Mouse (Mus musculus) hindbrain, embryonic 15.5 days (tissue): ENCODE measurements at regions not wholly inside any gene's neighbourhood (a gene's known extent, or its start where the extent isn't known, plus 50 kb on each side); places are given as distances from the start of the nearest gene placed in this dataset.

Source experiments
- ATAC-seq: fragments of 200-750 bp; cut with Nextera tagmentation; 2 replicates; pipeline ENCODE4 v1.8.0; 2017; ENCODE audit warnings: low read depth, moderate number of reproducible peaks, moderate TSS enrichment; ENCODE audit not compliant: low FRiP score
- H3K27ac ChIP-seq: fragments of 300-500 bp; sonication (generic); replicated peaks from 2 replicates; pipeline ENCODE4 v1.5.1; 2015; ENCODE audit warnings: mild to moderate bottlenecking, inconsistent platforms
- H3K27me3 ChIP-seq: fragments of 300-500 bp; sonication (generic); 2 replicates; pipeline ENCODE4 v1.6.1; 2015; ENCODE audit warnings: control low read depth, inconsistent platforms
- H3K36me3 ChIP-seq: fragments of 300-500 bp; sonication (generic); 2 replicates; pipeline ENCODE4 v1.6.1; 2015; ENCODE audit warnings: control low read depth, inconsistent platforms
- H3K4me1 ChIP-seq: fragments of 300-500 bp; sonication (generic); replicated peaks from 2 replicates; pipeline ENCODE4 v1.6.1; 2015; ENCODE audit warnings: control low read depth, inconsistent platforms
- H3K4me2 ChIP-seq: fragments of 300-500 bp; sonication (generic); 2 replicates; pipeline ENCODE4 v1.6.1; 2015; ENCODE audit warnings: moderate library complexity, mild to moderate bottlenecking, inconsistent platforms
- H3K4me3 ChIP-seq: fragments of 300-500 bp; sonication (generic); 2 replicates; pipeline ENCODE4 v1.5.1; 2015; ENCODE audit warnings: mild to moderate bottlenecking, inconsistent platforms
- H3K9ac ChIP-seq: fragments of 300-500 bp; sonication (generic); 2 replicates; pipeline ENCODE4 v1.6.1; 2015; ENCODE audit warnings: inconsistent platforms
- H3K9me3 ChIP-seq: fragments of 300-500 bp; sonication (generic); 2 replicates; pipeline ENCODE4 v1.6.1; 2016; ENCODE audit warnings: control low read depth, inconsistent platforms
- WGBS: fragments of 180-500 bp; shearing (Covaris S2); methylation state at CpG from one replicate; pipeline ENCODE4 v1.1.7; 2015; 5-methylcytosine and 5-hydroxymethylcytosine counted together

DNA sequence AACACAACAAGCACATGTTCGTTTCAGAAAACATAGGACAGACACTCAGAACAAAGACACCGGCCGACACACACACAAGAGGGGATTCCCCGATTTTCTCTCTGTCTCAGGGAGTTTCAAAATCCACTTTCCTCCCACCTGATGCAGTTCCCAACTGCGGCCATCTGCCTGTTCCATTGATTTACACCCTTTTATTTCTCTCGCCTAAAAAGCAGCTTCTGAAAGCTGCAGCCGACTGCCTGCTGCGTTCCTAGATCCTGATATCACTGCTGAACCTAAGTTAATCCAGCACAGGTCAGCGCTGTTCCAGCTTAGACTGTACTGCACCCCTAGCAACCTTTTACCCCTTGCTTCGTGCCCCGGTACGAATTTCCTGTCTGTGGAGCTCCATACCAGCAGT lies 237.0 kb downstream of the Impad1 start:
- no peaks in the 10 kb centered on the region for H3K27me3 ChIP-seq
- no peak for ATAC-seq
- H3K9ac ChIP-seq, result no peak overlapping the region
- no peak overlapping the region for H3K4me3 ChIP-seq
- no peaks in the 10 kb centered on the region for H3K4me1 ChIP-seq
- 80% methylated on average over 12 of the region's 12 CpGs for WGBS
- no peak overlapping the region for H3K27ac ChIP-seq
- H3K4me2 ChIP-seq, result no peak overlapping the region
- H3K36me3 ChIP-seq, result no peaks in the 10 kb centered on the region
- H3K9me3 ChIP-seq, result no peaks in the 10 kb centered on the region

DNA sequence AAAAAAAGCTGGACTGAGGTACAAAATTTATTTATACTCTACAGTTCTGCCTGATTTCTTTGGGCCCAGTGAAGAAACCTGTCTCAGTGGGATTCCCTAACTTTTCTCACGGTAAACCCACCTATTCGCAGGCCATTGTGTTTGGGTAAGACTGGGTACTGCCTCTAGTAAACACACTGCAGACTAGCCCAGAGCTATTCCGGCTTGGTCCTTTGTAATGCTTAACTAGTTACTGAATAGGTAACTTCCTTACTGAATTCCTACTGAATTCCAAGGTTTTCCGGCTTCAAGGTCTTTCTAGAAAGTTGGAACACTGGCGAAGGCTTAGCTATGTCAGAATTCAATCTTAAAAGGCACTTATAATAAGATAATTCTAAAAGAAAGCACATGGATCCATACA lies 242.9 kb downstream of the Impad1 start:
- no peak for ATAC-seq
- Histone ChIP-seq H3K27ac (no peak overlapping the region), H3K4me1 (no peaks in the 10 kb centered on the region), H3K4me3 (no peak overlapping the region), H3K9me3 (no peaks in the 10 kb centered on the region), H3K4me2 (no peak overlapping the region), H3K9ac (no peak overlapping the region), H3K27me3 (no peaks in the 10 kb centered on the region), H3K36me3 (no peaks in the 10 kb centered on the region)
- WGBS, result 81% methylated on average over 5 of the region's 5 CpGs

DNA sequence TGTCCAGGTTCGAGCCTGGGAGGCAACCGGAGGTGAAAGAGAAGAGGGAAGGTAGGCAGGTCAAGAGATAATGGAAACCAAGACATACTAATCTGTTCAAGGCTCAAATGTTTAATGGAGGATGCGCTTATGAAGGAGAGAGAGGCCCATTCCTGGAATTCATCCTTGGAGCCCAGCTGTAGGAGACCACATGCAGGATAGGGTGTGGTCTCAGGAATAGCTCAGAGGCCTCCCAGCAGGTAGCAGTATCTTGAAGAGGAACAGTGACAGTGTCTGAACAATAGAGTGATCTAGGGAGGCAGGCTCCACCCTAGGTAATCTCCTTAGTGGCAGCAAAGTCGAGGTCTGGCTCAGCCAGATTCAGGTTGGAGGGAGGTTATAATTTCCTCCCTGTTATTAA lies 243.3 kb downstream of the Impad1 start:
- no peak for ATAC-seq
- H3K27me3 ChIP-seq, result no peaks in the 10 kb centered on the region
- no peaks in the 10 kb centered on the region for H3K9me3 ChIP-seq
- H3K4me2 ChIP-seq, result no peak overlapping the region
- no peak overlapping the region for H3K27ac ChIP-seq
- H3K4me1 ChIP-seq, result no peaks in the 10 kb centered on the region
- 84% methylated on average over 4 of the region's 4 CpGs for WGBS
- no peak overlapping the region for H3K9ac ChIP-seq
- H3K4me3 ChIP-seq, result no peak overlapping the region
- H3K36me3 ChIP-seq, result no peaks in the 10 kb centered on the region

DNA sequence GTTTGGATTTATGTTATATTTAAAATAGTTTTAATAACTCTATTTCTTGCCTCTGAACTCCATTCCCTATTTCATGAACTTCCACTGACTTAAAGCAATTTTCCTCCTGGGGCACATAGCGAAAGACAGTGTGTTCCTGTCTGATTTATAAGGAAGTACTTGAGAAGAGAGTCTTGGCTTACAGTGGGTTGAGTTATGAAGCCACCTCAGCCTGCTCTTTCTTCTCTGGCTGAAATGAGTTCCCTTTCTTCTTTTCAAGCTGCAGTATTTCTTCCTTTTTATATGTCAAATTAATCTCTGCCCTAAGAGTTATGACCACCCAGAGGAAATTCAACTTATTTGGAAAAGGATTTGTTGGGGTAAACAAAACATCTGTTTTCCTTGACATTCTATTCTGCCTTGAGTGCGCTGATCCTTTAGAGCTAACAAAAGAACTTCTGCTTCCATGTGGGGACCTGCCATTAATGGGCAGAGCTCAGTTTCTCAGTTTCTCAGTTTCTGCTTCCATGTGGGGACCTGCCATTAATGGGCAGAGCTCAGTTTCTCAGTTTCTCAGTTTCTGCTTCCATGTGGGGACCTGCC lies 255.9 kb downstream of the Impad1 start:
- Histone ChIP-seq H3K9me3 (no peaks in the 10 kb centered on the region), H3K4me3 (no peak overlapping the region), H3K4me2 (no peak overlapping the region), H3K27ac (no peak overlapping the region), H3K4me1 (no peaks in the 10 kb centered on the region), H3K36me3 (no peaks in the 10 kb centered on the region), H3K27me3 (no peaks in the 10 kb centered on the region), H3K9ac (no peak overlapping the region)
- no peak for ATAC-seq
- 80% methylated on average over 2 of the region's 2 CpGs for whole genome bisulfite sequencing

DNA sequence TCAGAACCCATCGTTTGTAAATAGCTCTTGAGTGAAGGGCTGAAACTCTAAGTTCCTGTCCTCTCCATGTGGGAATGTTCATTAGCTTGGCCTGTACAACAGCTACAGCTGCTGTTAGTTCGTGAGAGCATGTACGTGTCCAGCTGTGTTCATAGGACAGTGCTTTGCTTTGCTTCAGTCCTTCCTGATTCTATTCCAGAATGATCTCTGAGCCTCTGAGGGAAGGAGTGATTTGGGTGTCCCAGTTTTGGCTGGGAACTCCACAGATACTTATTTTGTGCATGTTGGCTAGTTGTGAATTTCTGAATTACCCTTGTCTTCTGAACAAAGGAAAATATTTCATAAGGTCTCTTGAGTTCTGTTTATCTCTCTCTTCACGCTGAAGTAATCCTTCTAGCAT lies 261.0 kb downstream of the Impad1 start:
- no peaks in the 10 kb centered on the region for H3K4me1 ChIP-seq
- no peak overlapping the region for H3K9ac ChIP-seq
- no peak overlapping the region for H3K27ac ChIP-seq
- ATAC-seq, result no peak
- H3K4me3 ChIP-seq, result no peak overlapping the region
- no peaks in the 10 kb centered on the region for H3K27me3 ChIP-seq
- no peaks in the 10 kb centered on the region for H3K9me3 ChIP-seq
- WGBS, result 83% methylated on average over 4 of the region's 4 CpGs
- H3K36me3 ChIP-seq, result no peaks in the 10 kb centered on the region
- H3K4me2 ChIP-seq, result no peak overlapping the region

DNA sequence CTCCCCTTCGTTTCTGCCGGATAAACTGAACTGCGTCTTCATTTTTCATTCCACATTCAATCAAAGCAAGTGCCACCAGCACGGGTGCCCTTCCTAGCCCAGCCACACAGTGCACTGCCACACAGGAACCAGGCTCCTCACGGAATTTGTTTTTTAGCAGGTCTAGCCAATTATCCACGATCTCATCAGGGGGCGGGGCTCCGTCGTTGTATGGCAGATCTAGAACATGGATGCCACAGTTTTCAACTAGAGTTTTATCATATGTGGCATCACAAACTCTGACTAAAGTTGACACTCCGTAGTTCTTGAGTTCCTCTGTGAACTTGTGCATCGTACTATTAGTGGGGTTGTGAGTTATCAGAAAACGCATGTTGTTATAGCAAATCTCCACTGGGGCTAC lies 264.8 kb downstream of the Impad1 start:
- no peak overlapping the region for H3K4me3 ChIP-seq
- H3K9ac ChIP-seq, result no peak overlapping the region
- WGBS, result 82% methylated on average over 12 of the region's 12 CpGs
- H3K4me1 ChIP-seq, result no peaks in the 10 kb centered on the region
- H3K9me3 ChIP-seq, result no peaks in the 10 kb centered on the region
- no peaks in the 10 kb centered on the region for H3K27me3 ChIP-seq
- no peak overlapping the region for H3K27ac ChIP-seq
- H3K4me2 ChIP-seq, result no peak overlapping the region
- H3K36me3 ChIP-seq, result no peaks in the 10 kb centered on the region
- ATAC-seq, result no peak

DNA sequence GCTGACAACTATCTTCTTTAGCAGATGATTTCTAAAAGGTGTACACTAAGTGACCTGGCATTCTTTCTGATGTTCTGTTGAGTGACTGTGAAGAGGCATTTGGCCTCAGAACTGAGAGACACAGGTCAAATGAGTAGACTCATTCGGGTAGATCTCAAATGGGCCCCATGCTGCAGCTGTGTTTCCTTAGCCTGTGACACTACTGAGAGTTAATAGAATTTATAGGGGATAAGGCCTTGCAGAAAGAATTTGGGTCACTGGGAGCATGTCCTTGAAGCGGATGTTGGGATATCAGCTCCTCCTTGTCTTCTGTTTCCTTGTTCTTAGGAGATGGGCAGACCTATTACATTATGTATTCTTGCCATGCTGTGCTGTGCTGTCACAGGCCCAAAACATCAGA lies 271.4 kb downstream of the Impad1 start:
- Histone ChIP-seq H3K27me3 (no peaks in the 10 kb centered on the region), H3K4me2 (no peak overlapping the region), H3K4me1 (no peaks in the 10 kb centered on the region), H3K4me3 (no peak overlapping the region), H3K36me3 (no peaks in the 10 kb centered on the region), H3K27ac (no peak overlapping the region), H3K9me3 (no peaks in the 10 kb centered on the region), H3K9ac (no peak overlapping the region)
- ATAC-seq, result no peak
- WGBS, result 80% methylated on average over 2 of the region's 2 CpGs

DNA sequence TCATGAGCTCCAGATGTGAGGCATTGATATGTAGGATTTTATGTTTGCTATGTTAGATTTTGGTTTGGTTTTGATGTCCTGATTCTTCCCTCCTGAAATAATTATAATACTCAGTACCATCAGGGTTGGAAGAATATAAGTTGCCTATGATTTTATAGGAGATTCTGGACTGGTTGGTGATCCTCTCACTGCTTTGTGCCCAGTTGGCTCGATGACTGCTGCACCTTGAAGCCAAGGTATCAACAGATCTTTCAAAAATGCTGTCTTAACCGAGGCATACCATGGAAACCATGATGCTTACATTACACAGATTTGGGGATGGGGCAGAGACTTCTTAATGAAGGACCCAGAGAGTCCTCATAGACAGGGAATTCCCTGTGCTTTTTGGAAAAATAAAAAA lies 274.4 kb downstream of the Impad1 start:
- H3K4me3 ChIP-seq, result no peak overlapping the region
- no peak overlapping the region for H3K9ac ChIP-seq
- 80% methylated on average over 2 of the region's 2 CpGs for WGBS
- H3K4me1 ChIP-seq, result no peaks in the 10 kb centered on the region
- H3K27ac ChIP-seq, result no peak overlapping the region
- H3K4me2 ChIP-seq, result no peak overlapping the region
- H3K9me3 ChIP-seq, result no peaks in the 10 kb centered on the region
- no peak for ATAC-seq
- H3K27me3 ChIP-seq, result no peaks in the 10 kb centered on the region
- no peaks in the 10 kb centered on the region for H3K36me3 ChIP-seq

DNA sequence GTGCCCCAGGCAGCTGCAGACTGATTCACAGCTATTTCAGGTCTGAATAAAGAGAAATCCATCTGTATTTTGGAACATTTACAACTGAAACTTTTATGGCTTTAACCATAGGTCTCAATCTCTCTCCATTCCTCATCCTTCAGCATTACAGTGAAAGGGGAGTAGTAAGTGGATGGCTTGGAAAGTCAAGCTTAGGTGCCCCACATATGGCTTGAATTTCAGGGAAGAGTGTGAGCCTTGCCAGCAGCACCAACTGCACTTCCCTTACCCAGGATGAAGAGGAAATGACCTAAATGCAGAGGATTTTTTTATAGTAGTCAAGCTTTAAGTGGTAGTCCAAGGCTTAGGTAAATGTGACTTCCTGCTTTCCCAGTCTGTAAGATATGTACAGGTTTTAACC lies 279.8 kb downstream of the Impad1 start:
- Histone ChIP-seq H3K4me2 (no peak overlapping the region), H3K4me1 (no peaks in the 10 kb centered on the region), H3K36me3 (no peaks in the 10 kb centered on the region), H3K9me3 (no peaks in the 10 kb centered on the region), H3K9ac (no peak overlapping the region), H3K4me3 (no peak overlapping the region), H3K27me3 (no peaks in the 10 kb centered on the region), H3K27ac (no peak overlapping the region)
- ATAC-seq, result no peak

DNA sequence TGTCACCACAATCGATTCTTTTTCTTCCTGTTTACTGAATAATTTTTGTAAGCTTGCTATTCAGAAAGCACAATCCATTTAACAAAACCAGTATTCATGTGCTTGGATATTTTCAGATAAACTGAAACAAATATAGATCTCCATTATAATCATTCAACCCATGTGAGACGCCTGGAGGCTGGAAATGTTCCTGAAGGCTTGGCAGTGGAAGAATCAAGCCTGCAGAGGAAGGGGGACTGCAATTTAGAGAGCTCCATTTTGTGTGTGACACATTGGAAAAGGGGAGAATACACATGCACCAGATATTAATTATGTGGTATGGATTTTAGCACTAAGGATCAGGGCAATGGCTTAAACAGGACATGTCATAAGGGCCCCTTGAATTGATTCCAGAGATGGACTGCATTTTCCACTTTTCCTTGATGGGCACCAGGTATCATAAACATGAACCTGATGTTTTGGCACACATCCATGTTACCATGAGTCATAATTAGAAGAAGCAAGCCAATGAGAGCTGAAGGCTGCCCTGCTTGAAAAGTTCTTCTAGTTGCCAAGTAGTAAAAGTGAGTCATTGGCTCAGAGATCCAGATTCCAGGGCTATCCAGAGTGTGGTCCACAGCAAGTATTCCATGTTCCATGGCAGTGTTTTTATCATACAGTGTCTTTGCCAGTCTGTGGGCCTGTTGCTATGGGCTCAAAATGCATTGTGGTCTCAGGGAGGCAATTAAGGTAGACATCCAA lies 282.8 kb downstream of the Impad1 start:
- Histone ChIP-seq H3K4me1 (no peaks in the 10 kb centered on the region), H3K36me3 (no peaks in the 10 kb centered on the region), H3K9ac (no peak overlapping the region), H3K9me3 (no peaks in the 10 kb centered on the region), H3K27me3 (no peaks in the 10 kb centered on the region), H3K4me2 (no peak overlapping the region), H3K4me3 (no peak overlapping the region), H3K27ac (no peak overlapping the region)
- ATAC-seq, result no peak
- WGBS, result 83% methylated on average over 2 of the region's 2 CpGs

DNA sequence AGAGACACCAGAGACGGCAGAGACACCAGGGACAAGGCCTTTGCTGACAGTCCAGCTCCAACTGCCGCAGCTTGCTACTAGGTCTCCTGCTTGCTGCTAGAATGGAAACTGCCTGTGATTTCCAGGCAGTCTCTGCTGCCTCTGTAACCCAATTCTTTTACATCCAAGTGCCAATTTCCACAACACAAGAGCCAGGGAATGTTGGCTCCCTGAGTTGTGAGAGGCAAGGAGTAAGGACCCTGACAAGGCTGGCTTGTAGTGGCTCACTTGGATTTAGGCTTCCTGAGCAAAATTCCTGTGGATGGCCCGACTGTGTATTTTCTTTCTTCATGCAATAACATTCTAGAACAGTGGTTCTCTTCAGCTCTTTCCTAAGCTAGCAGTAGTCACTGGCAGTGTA lies 283.9 kb downstream of the Impad1 start:
- no peaks in the 10 kb centered on the region for H3K4me1 ChIP-seq
- no peak for ATAC-seq
- H3K9me3 ChIP-seq, result no peaks in the 10 kb centered on the region
- no peaks in the 10 kb centered on the region for H3K36me3 ChIP-seq
- H3K27me3 ChIP-seq, result no peaks in the 10 kb centered on the region
- H3K9ac ChIP-seq, result no peak overlapping the region
- H3K4me2 ChIP-seq, result no peak overlapping the region
- WGBS, result 79% methylated on average over 3 of the region's 3 CpGs
- H3K4me3 ChIP-seq, result no peak overlapping the region
- H3K27ac ChIP-seq, result no peak overlapping the region

DNA sequence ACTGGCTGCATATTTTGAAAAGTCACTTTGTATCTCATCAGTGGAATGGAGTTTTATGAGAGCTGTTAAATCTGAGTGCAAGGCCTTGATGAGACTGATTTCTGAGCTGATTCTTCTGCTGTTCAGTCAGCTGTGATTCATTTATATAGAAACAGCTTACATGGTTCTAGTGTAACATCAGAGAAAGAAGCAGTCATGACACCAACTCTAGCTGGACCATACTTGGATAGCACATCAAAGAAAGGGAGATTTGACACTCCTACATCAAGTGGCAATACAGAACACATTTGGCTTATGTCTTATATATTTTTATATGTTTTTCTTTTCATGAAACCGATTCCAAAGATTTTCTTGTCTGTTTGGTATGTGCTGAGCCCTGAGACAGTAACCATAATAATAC lies 296.0 kb downstream of the Impad1 start:
- no peak overlapping the region for H3K27ac ChIP-seq
- ATAC-seq, result no peak
- no peak overlapping the region for H3K4me2 ChIP-seq
- H3K9me3 ChIP-seq, result no peaks in the 10 kb centered on the region
- H3K4me3 ChIP-seq, result no peak overlapping the region
- no peaks in the 10 kb centered on the region for H3K36me3 ChIP-seq
- no peak overlapping the region for H3K9ac ChIP-seq
- H3K4me1 ChIP-seq, result no peaks in the 10 kb centered on the region
- WGBS, result 91% methylated on average over 1 of the region's 1 CpGs
- no peaks in the 10 kb centered on the region for H3K27me3 ChIP-seq

DNA sequence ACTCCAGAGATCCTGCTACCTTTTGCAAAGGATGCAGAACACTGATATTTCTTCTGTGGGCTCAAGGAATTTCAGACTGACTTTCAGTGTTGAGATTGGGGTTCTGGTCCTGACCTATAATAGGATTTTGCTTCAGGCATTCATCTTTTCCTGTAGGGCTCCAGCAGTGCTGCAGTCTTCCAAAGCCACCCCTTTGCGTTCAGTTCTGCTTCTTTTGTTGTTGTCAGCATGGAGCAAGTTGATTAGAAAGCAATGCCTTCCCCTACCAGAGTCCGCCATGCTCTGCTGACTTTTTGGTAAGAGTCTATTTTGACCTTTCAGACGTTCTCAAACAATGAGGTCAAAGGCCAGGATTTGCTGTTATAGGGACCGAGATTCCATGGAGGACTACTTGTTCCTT lies 297.0 kb downstream of the Impad1 start:
- WGBS, result 6% methylated on average over 4 of the region's 4 CpGs
- H3K4me2 ChIP-seq, result no peak overlapping the region

More for the DNA sequence above, 297.0 kb downstream of the Impad1 start:
- Histone ChIP-seq H3K9me3 (no peaks in the 10 kb centered on the region), H3K4me1 (no peaks in the 10 kb centered on the region), H3K27me3 (no peaks in the 10 kb centered on the region), H3K27ac (no peak overlapping the region), H3K4me3 (no peak overlapping the region), H3K36me3 (no peaks in the 10 kb centered on the region), H3K9ac (no peak overlapping the region)
- no peak for ATAC-seq
